Mouse (Mus musculus) lung, adult 2 months (tissue): Measurements from ENCODE around the gene Tle6.

Experiments
- CTCF ChIP-seq: fragments of 200-500 bp; IDR thresholded peaks from 2 replicates; pipeline ENCODE4 v1.5.1; 2011; ENCODE audit warnings: mild to moderate bottlenecking, low read length, control low read depth; ENCODE audit not compliant: insufficient read depth
- POLR2A ChIP-seq: fragments of 200-500 bp; IDR thresholded peaks from 2 replicates; pipeline ENCODE4 v1.6.1; 2011; ENCODE audit warnings: low read depth, mild to moderate bottlenecking, control low read depth, low read length, borderline replicate concordance; ENCODE audit errors: extremely low read depth

DNA sequence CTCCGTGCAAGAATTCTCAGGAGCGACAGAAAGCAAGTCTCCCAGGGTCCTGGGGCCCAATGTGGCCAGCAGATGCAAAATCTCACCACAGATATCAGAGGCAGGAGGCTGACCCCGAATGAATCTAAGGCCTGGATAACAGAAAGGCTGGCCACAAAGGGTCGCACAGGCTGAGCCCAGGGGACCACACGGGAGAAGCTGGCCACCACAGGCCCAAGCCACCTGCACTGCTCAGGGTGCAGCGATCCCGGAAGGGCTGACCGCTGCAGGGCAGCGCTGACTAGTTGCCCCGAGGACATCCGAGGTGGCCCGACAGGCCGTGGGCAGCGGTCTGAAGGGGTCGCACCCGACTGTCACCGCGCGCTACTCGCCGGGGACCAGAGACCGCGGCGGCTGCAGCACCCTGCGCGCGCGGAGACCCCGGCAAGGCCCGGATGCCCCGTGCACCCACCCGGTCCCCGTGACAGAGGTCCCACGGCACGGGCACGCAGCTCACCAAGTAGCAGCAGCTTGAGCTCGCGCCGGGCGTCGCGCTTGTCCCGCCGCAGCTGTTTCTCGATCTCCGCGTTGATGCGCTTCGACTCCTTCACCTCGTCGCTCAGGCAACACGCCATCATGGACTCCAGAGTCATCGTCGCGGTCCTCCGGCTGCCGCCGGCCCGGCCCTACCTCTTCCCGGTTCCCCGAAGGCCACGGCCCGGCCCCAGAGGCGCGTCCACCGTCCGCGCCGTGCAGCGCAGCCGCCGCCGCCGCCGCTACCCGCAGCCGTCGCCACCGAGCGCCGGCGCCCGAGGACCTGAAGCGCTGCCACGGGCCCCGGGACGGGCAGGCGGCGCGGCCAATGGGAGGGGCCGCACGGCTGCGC, 56.3 kb downstream of the Tle6 start:
- TF ChIP-seq CTCF = no peak
- no peak for TF ChIP-seq POLR2A
